Comparison of ENCODE assay signal across 26 mouse cellular contexts in the genomic region with DNA sequence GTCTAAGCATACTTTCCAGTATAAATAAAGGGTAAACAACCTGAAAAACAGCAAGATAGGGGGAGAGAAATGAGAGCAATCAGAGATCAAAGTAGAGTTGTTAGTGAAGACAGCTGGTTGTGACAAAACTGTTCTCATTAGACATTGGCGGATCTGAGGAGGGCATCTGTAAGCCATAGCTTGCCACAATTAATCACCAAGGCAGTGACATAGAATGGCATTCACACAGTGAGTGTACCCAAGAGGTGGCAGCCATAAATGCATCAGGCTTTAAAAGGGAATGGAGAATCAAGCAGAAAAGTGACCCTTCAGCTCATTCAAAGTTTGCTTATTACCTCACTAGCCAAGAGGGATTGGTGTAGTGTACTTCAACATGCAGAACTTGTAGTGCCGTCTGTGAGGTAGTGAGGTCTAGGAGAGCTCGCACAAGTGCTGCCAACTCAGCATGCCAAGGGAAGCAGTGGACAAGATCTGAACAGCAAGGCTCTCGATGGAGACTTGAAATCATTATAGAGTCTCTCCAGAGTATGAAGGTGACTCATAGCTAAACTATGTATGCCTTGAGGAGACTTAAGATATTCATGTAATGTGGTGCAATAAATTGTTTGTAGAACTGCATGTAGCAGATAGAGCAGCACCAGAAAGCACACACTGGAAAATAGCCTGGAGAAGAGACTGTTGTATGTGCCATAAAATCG. TPM values are rescaled to one million over a fixed set of nuclear protein-coding genes. Genes with fewer than 3 reads are reported as not detected.
A peak's percentile ranks its signal among the peaks of the same experiment; 100 is the strongest.
DNase-seq lines count a peak whose midpoint lies in the region; ATAC-seq lines count a peak whose summit lies in the region.
"Had no signal": no experiment of that assay in that cellular context is flagged by ENCODE, and none has a peak within 500 bp of the region (broad histone marks: within the 10 kb centered on the region; RNA-seq: fewer than 3 reads in every experiment).

No protein-coding gene starts in this region.

- H3K4me3 ChIP-seq in kidney, embryonic 14.5 days (ENCODE audit: low read length): no peak overlapping the region
- H3K4me3 ChIP-seq: heart, embryonic 13.5 days; neural tube, embryonic 15.5 days had no signal

- no peaks in the 10 kb centered on the region for H3K4me1 ChIP-seq in kidney, embryonic 14.5 days (ENCODE audit: control insufficient read depth, insufficient read depth, low read length)
- H3K4me1 ChIP-seq: heart, embryonic 13.5 days; neural tube, embryonic 15.5 days had no signal

- H3K4me2 ChIP-seq in kidney, embryonic 14.5 days (replicated peaks; ENCODE audit: low read depth, low read length): no peak overlapping the region
- H3K4me2 ChIP-seq: heart, embryonic 13.5 days; midbrain, embryonic 11.5 days; neural tube, embryonic 15.5 days had no signal

- no peaks in the 10 kb centered on the region for H3K9me3 ChIP-seq in kidney, embryonic 14.5 days (ENCODE audit: control insufficient read depth, low read length)
- H3K9me3 ChIP-seq: heart, embryonic 13.5 days; neural tube, embryonic 15.5 days had no signal

- no peaks in the 10 kb centered on the region for H3K27me3 ChIP-seq in kidney, embryonic 14.5 days (ENCODE audit: control insufficient read depth, insufficient read depth, low read length)
- H3K27me3 ChIP-seq: heart, embryonic 13.5 days; neural tube, embryonic 15.5 days had no signal

- no peak overlapping the region for H3K27ac ChIP-seq in kidney, embryonic 14.5 days (ENCODE audit: low read depth, low read length)
- H3K27ac ChIP-seq: heart, embryonic 13.5 days; macrophage; neural tube, embryonic 15.5 days had no signal

- no peaks in the 10 kb centered on the region for H3K36me3 ChIP-seq in kidney, embryonic 14.5 days (ENCODE audit: control insufficient read depth, insufficient read depth, low read length)
- H3K36me3 ChIP-seq: heart, embryonic 13.5 days; neural tube, embryonic 15.5 days had no signal

- ATAC-seq in kidney, embryonic 14.5 days (ENCODE audit: low FRiP score, low TSS enrichment): no peak

- WGBS in kidney, embryonic 14.5 days: 77% methylated on average over 5 of the region's 5 CpGs

- peak; percentile 97 for DNase-seq in 3T3-L1 (ENCODE audit: low read depth, low spot score)
- DNase-seq in NIH3T3 (ENCODE audit: low read depth): peak; percentile 73
- DNase-seq in gonadal fat pad, adult 2 months (ENCODE audit: low read depth): peak; percentile 4
- peak; percentile 6 for DNase-seq in lung, postnatal 10 days
- DNase-seq in adrenal gland, postnatal 10 days: no peak
- DNase-seq in adrenal gland, adult (ENCODE audit: inconsistent age in 2 of 2, low spot score in 1 of 2): no peak
- DNase-seq: adrenal gland, postnatal 25 days; cerebellum, adult 2 months; heart, postnatal 36 days; kidney, adult 9 months; layer of hippocampus, postnatal 36 days; liver; thymus, adult 18-20 months had no signal

- H3K9ac ChIP-seq in kidney, embryonic 14.5 days (ENCODE audit: low read depth, low read length): no peak overlapping the region
- H3K9ac ChIP-seq: heart, embryonic 13.5 days; neural tube, embryonic 15.5 days had no signal

RNA-seq across cellular contexts. Expression of gene Gnrhr, which starts 29.6 kb away (rescaled TPM):
- polyA plus RNA-seq in gonadal fat pad, adult 2 months (2012; rRNA removed): not detected in 2 replicates
- polyA plus RNA-seq in kidney, embryonic 14.5 days (2014; fragmentation: Nextera tagmentation; extraction: Ambion mirVana): not detected in 2 replicates
- under 1 TPM; 0.12 to 0.30 TPM for total RNA-seq in adrenal gland, postnatal 10 days (2021)
- total RNA-seq: common myeloid progenitor, adult 5-6 weeks; gastrocnemius, adult 18-20 months; granulocyte monocyte progenitor cell, adult 5-6 weeks; layer of hippocampus, postnatal 36 days; left cerebral cortex, postnatal 25 days; MEL had no signal
- polyA plus RNA-seq: cerebellum, adult 2 months; embryonic facial prominence, embryonic 11.5 days; heart, embryonic 13.5 days; large intestine, adult 2 months; macrophage; midbrain, embryonic 11.5 days; neural tube, embryonic 15.5 days; small intestine, adult 2 months had no signal

RNA-seq across cellular contexts. Expression of gene Uba6, which starts 54.7 kb away (rescaled TPM):
- polyA plus RNA-seq in gonadal fat pad, adult 2 months (2012; rRNA removed): 2.4 and 3.0 TPM in 2 replicates
- polyA plus RNA-seq in kidney, embryonic 14.5 days (2014; fragmentation: Nextera tagmentation; extraction: Ambion mirVana): 15.1 and 21.2 TPM in 2 replicates
- total RNA-seq in adrenal gland, postnatal 10 days (2021): 10 to 100 TPM; 12.0 to 13.1 TPM

Comparison
In these comparisons a context has a peak if more than half of its experiments do, and no peak if none do; other contexts are left out.
1. DNase-seq: peak in 3T3-L1 (single experiment), NIH3T3 (single experiment), gonadal fat pad, adult 2 months (single experiment) and lung, postnatal 10 days (single experiment); none in adrenal gland, postnatal 10 days (single experiment) and adrenal gland, adult (0 of 2).